Mouse (Mus musculus) layer of hippocampus, adult 18-20 months (tissue): ENCODE measurements at regions not wholly inside any gene's neighbourhood (a gene's known extent, or its start where the extent isn't known, plus 50 kb on each side); places are given as distances from the start of the nearest gene placed in this dataset.
A peak's percentile ranks its signal among the peaks of the same experiment; 100 is the strongest.

ENCODE experiments used
- DNase-seq, 2 experiments: peaks; one replicate each; pipeline ENCODE4 v3.0.0; 2022; ENCODE audit warnings: low spot score in 2 of 2

GRCm38 (mm10) chr5:15773839-15774238, 59.8 kb upstream of the Speer4c start:
- DNase-seq: no peak

- DNase-seq: no peak
Measured at GRCm38 (mm10) chr5:15774567-15774966, 60.5 kb upstream of the Speer4c start.

GRCm38 (mm10) chr5:15776106-15776505, 62.0 kb upstream of the Speer4c start:
- peak in 1 of 2 experiments; percentile 5 for DNase-seq

GRCm38 (mm10) chr5:15803583-15803982, 89.5 kb upstream of the Speer4c start:
- no peak for DNase-seq

- DNase-seq: no peak
Measured at GRCm38 (mm10) chr5:15816864-15817263, 102.8 kb upstream of the Speer4c start.

- no peak for DNase-seq
Measured at GRCm38 (mm10) chr5:15817366-15817765, 103.3 kb upstream of the Speer4c start.

GRCm38 (mm10) chr5:15822989-15823388, 108.9 kb upstream of the Speer4c start:
- no peak for DNase-seq

GRCm38 (mm10) chr5:15831527-15831926, 103.0 kb upstream of the Cacna2d1 start:
- DNase-seq: no peak

- peak; percentile 34 to 75 for DNase-seq
Measured at GRCm38 (mm10) chr5:15832338-15832737, 102.2 kb upstream of the Cacna2d1 start.

- peak; percentile 32 to 84 for DNase-seq
Measured at GRCm38 (mm10) chr5:15838108-15838972, 96.2 kb upstream of the Cacna2d1 start.

GRCm38 (mm10) chr5:15846790-15847189, 87.7 kb upstream of the Cacna2d1 start:
- DNase-seq: no peak

GRCm38 (mm10) chr5:15849520-15849919, 85.0 kb upstream of the Cacna2d1 start:
- no peak for DNase-seq

- peak in 1 of 2 experiments; percentile 6 for DNase-seq
Measured at GRCm38 (mm10) chr5:15850126-15850801, 84.2 kb upstream of the Cacna2d1 start.

- no peak for DNase-seq
Measured at GRCm38 (mm10) chr5:15854752-15855151, 79.7 kb upstream of the Cacna2d1 start.

GRCm38 (mm10) chr5:15857034-15857433, 77.5 kb upstream of the Cacna2d1 start:
- no peak for DNase-seq

- DNase-seq: peak in 1 of 2 experiments; percentile 13
Measured at GRCm38 (mm10) chr5:15874065-15874464, 60.4 kb upstream of the Cacna2d1 start.

- no peak for DNase-seq
Measured at GRCm38 (mm10) chr5:15883004-15883403, 51.5 kb upstream of the Cacna2d1 start.
